Mouse (Mus musculus): ENCODE measurements at regions not wholly inside any gene's neighbourhood (a gene's known extent, or its start where the extent isn't known, plus 50 kb on each side); places are given as distances from the start of the nearest gene placed in this dataset.
"Not testable (repeated sequence)": the region's sequence is repeated elsewhere in the genome, so short reads cannot be mapped to it uniquely, and the experiment has no call there.

GRCm38 (mm10) chr1:80946049-80946448 lies 130.7 kb upstream of the Nyap2 start:
- not testable (repeated sequence) for TF ChIP-seq USF1 (IDR thresholded peaks at IDR 0.05; ENCODE audit: low read depth); CTCF (IDR thresholded peaks at IDR 0.05; ENCODE audit: control insufficient read depth, insufficient read depth, insufficient read length); CEBPB (IDR thresholded peaks at IDR 0.05; ENCODE audit: low read depth); MAX (IDR thresholded peaks at IDR 0.05); MYOD1 (IDR thresholded peaks at IDR 0.05; ENCODE audit: control insufficient read depth, insufficient read length, low read depth)
